Mouse (Mus musculus): ENCODE measurements around the gene Cstf2t. TPM values are rescaled to one million over a fixed set of nuclear protein-coding genes. Genes with fewer than 3 reads are reported as not detected.

Gene Cstf2t
- polyA plus RNA-seq, 2 experiments, result 6.5 to 8.3 TPM

DNA sequence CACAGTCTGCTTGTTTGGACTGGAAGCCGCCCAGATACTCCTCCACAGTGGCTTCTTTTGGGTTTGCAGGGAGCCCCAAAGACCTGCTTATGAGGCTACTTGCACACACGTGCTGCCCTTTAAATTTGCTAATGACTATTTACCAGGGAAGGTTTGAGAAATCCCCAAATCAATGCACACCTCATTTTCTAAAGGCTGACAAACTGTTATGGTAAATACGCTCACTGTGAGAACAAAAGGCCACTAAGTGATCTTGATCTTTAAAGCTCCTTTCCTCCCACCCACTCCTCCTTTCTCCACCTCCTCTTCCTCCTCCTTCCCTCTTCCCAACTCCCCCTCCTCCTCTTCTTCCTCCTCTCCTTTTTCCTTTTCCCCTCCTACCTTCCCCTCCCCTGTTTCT is 23.4 kb downstream of the Cstf2t start:
- 62% methylated on average over 3 of the region's 3 CpGs for WGBS (ENCODE audit: insufficient replicate concordance)

DNA sequence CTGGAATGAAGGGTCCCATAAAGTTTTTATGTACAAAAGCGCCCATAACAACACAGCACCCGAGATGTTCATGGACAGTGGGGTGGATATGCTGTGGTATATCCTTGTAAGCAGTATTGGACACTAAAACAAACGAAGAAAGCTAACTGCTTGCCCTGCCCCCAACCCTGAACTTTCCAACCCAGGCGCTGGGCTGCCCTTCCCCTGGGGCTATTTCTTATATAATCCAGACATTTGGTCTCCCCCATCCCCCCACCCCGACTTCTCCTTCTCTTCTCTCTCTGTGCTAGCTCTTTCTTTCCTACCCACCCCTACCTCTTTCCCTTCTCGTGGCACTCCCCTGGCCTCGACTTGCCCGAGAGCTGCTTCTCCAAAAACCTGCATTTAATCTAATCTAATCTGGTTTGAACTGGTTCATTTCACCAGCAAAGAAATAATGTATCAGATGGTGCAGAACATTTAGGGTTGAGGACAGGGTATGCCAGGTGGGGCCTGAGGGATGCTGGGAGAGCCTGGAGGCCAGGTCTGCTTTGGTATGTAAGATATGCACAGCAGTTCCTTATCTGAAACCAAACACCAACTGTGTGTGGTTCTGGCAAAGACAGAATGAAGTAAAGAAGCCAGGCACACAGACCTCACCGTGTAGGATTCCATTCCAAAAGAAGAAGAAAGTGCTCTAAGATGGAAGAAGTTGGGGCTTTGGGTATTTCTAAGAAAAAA is 24.4 kb downstream of the Cstf2t start:
- peak overlapping the region; percentile 28; the same call in 1 of the 2 replicates for H3K4me2 ChIP-seq (ENCODE audit: low read depth)
- peak; percentile 49; the same call in 1 of the 2 replicates for TF ChIP-seq EP300 (IDR thresholded peaks at IDR 0.05; ENCODE audit: low read depth)
- no peak for TF ChIP-seq CTCF (IDR thresholded peaks at IDR 0.05; ENCODE audit: low read depth)
- 24% methylated on average over 9 of the region's 9 CpGs for WGBS (ENCODE audit: insufficient replicate concordance)
- no peak overlapping the region for H3K27ac ChIP-seq
- H3K4me3 ChIP-seq (ENCODE audit: insufficient read depth in 1 of 2, low read depth in 2 of 2, low read length in 2 of 2), result no peak overlapping the region
- H3K9me3 ChIP-seq (ENCODE audit: control insufficient read depth, low read length), result no peaks in the 10 kb centered on the region
- DNase-seq (ENCODE audit: low read depth in 3 of 3, low spot score in 3 of 3), result peak in 1 of 3 experiments; percentile 14
- peaks cover 14 to 23% of the 10 kb centered on the region in 2 experiments for H3K4me1 ChIP-seq (replicated peaks; ENCODE audit: control insufficient read depth in 2 of 2, insufficient read depth in 2 of 2, low read length in 1 of 2)
- H3K9ac ChIP-seq (replicated peaks), result no peak overlapping the region; the same call in 1 of the 2 replicates
- peak; percentile 89 for ATAC-seq (ENCODE audit: insufficient read depth)
- H3K36me3 ChIP-seq (replicated peaks; ENCODE audit: control insufficient read depth, insufficient read depth, low read depth), result no peaks in the 10 kb centered on the region
- H3K27me3 ChIP-seq (ENCODE audit: control insufficient read depth, insufficient read depth, low read length), result no peaks in the 10 kb centered on the region

More for the DNA sequence above, 23.4 kb downstream of the Cstf2t start:
- ATAC-seq (ENCODE audit: insufficient read depth) (no peak), DNase-seq (ENCODE audit: low read depth in 3 of 3, low spot score in 3 of 3) (no peak)
- H3K4me1 ChIP-seq (replicated peaks; ENCODE audit: control insufficient read depth in 2 of 2, insufficient read depth in 2 of 2, low read length in 1 of 2), result peaks cover 14 to 23% of the 10 kb centered on the region in 2 experiments
- H3K27me3 ChIP-seq (ENCODE audit: control insufficient read depth, insufficient read depth, low read length), result no peaks in the 10 kb centered on the region
- no peaks in the 10 kb centered on the region for H3K9me3 ChIP-seq (ENCODE audit: control insufficient read depth, low read length)
- TF ChIP-seq EP300 (IDR thresholded peaks at IDR 0.05; ENCODE audit: low read depth), result no peak
- TF ChIP-seq CTCF (IDR thresholded peaks at IDR 0.05; ENCODE audit: low read depth), result no peak
- no peak overlapping the region for H3K4me3 ChIP-seq (ENCODE audit: insufficient read depth in 1 of 2, low read depth in 2 of 2, low read length in 2 of 2)
- no peak overlapping the region for H3K4me2 ChIP-seq (ENCODE audit: low read depth)
- no peak overlapping the region for H3K27ac ChIP-seq
- no peak overlapping the region for H3K9ac ChIP-seq (replicated peaks)
- no peaks in the 10 kb centered on the region for H3K36me3 ChIP-seq (replicated peaks; ENCODE audit: control insufficient read depth, insufficient read depth, low read depth)

- Histone ChIP-seq H3K4me2 (ENCODE audit: low read depth) (no peak overlapping the region), H3K4me3 (ENCODE audit: insufficient read depth in 1 of 2, low read depth in 2 of 2, low read length in 2 of 2) (no peak overlapping the region), H3K27ac (no peak overlapping the region), H3K9me3 (ENCODE audit: control insufficient read depth, low read length) (no peaks in the 10 kb centered on the region), H3K36me3 (replicated peaks; ENCODE audit: control insufficient read depth, insufficient read depth, low read depth) (no peaks in the 10 kb centered on the region), H3K9ac (replicated peaks) (no peak overlapping the region), H3K27me3 (ENCODE audit: control insufficient read depth, insufficient read depth, low read length) (no peaks in the 10 kb centered on the region), H3K4me1 (replicated peaks; ENCODE audit: control insufficient read depth in 2 of 2, insufficient read depth in 2 of 2, low read length in 1 of 2) (no peaks in the 10 kb centered on the region)
- ATAC-seq (ENCODE audit: insufficient read depth), result no peak
- DNase-seq (ENCODE audit: low read depth in 3 of 3, low spot score in 3 of 3), result no peak
- WGBS (ENCODE audit: insufficient replicate concordance), result 32% methylated on average over 4 of the region's 4 CpGs
- TF ChIP-seq EP300 (IDR thresholded peaks at IDR 0.05; ENCODE audit: low read depth) (no peak), CTCF (IDR thresholded peaks at IDR 0.05; ENCODE audit: low read depth) (no peak)
Measured at GRCm38 (mm10) chr19:31114690-31115089, 32.1 kb downstream of the Cstf2t start.

DNA sequence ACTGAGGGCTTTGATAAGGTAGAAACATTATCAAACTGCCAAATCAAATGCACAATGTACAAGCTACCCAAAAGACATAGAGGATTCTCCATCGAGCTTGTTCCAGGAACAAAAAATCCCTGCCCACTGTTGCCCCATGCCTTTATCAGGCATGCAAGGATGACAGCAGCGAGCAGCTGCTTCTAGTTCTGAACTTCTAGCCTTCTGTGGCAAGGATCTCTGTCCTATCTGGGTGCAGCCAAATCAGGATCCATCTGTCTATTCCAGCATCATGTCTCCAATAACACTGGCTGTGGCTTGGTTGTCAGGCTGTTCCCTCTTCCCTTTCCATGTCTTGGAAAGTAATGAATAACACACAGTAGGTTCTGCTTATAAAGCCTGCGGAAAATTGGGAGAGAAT is 42.0 kb downstream of the Cstf2t start:
- Histone ChIP-seq H3K27me3 (ENCODE audit: control insufficient read depth, insufficient read depth, low read length) (no peaks in the 10 kb centered on the region), H3K36me3 (replicated peaks; ENCODE audit: control insufficient read depth, insufficient read depth, low read depth) (no peaks in the 10 kb centered on the region), H3K9me3 (ENCODE audit: control insufficient read depth, low read length) (no peaks in the 10 kb centered on the region), H3K4me2 (ENCODE audit: low read depth) (no peak overlapping the region), H3K9ac (replicated peaks) (no peak overlapping the region), H3K4me3 (ENCODE audit: insufficient read depth in 1 of 2, low read depth in 2 of 2, low read length in 2 of 2) (no peak overlapping the region), H3K27ac (no peak overlapping the region), H3K4me1 (replicated peaks; ENCODE audit: control insufficient read depth in 2 of 2, insufficient read depth in 2 of 2, low read length in 1 of 2) (no peaks in the 10 kb centered on the region)
- DNase-seq (ENCODE audit: low read depth in 3 of 3, low spot score in 3 of 3) (no peak), ATAC-seq (ENCODE audit: insufficient read depth) (no peak)
- TF ChIP-seq CTCF (IDR thresholded peaks at IDR 0.05; ENCODE audit: low read depth) (no peak), EP300 (IDR thresholded peaks at IDR 0.05; ENCODE audit: low read depth) (no peak)
- WGBS (ENCODE audit: insufficient replicate concordance), result 60% methylated on average over 3 of the region's 3 CpGs

- Histone ChIP-seq H3K36me3 (replicated peaks; ENCODE audit: control insufficient read depth, insufficient read depth, low read depth) (no peaks in the 10 kb centered on the region), H3K9me3 (ENCODE audit: control insufficient read depth, low read length) (no peaks in the 10 kb centered on the region), H3K9ac (replicated peaks) (no peak overlapping the region), H3K4me3 (ENCODE audit: insufficient read depth in 1 of 2, low read depth in 2 of 2, low read length in 2 of 2) (no peak overlapping the region), H3K4me1 (replicated peaks; ENCODE audit: control insufficient read depth in 2 of 2, insufficient read depth in 2 of 2, low read length in 1 of 2) (no peaks in the 10 kb centered on the region), H3K27ac (no peak overlapping the region), H3K27me3 (ENCODE audit: control insufficient read depth, insufficient read depth, low read length) (no peaks in the 10 kb centered on the region), H3K4me2 (ENCODE audit: low read depth) (no peak overlapping the region)
- DNase-seq (ENCODE audit: low read depth in 3 of 3, low spot score in 3 of 3) (no peak), ATAC-seq (ENCODE audit: insufficient read depth) (no peak)
- TF ChIP-seq CTCF (IDR thresholded peaks at IDR 0.05; ENCODE audit: low read depth) (no peak), EP300 (IDR thresholded peaks at IDR 0.05; ENCODE audit: low read depth) (no peak)
- WGBS (ENCODE audit: insufficient replicate concordance), result 62% methylated on average over 8 of the region's 8 CpGs
Measured at GRCm38 (mm10) chr19:31132614-31133013, 50.0 kb downstream of the Cstf2t start.
